Mouse (Mus musculus): ENCODE measurements around the gene Adamts13.

The Adamts13 gene

GRCm38 (mm10) chr2:26967262-26967661, 6.0 kb upstream of the Adamts13 start:
- DNase-seq (ENCODE audit: low read depth): peak; percentile 42

DNA sequence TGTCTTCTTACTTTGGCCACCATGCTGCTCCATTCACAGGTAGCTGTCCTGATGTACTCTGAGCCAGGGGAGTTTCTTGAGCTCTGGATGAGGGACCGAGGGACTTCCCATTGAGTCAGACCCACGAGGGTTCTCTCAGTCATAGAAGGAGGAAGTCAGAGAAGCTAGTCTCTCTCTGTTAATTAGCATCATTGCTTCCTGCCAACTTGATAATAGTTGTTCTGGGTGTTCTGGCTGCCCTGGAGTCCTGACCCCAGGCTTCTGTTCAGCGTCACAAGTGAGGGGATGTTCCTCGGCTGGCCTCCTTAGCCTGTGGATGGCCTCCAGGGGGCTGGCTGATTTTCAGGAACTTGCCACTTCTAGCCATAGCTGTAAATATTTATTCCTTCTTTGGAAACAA, 744 bp downstream of the Adamts13 start:
- peak; percentile 47 for DNase-seq (ENCODE audit: low read depth)

GRCm38 (mm10) chr2:26980361-26980760, 7.1 kb downstream of the Adamts13 start:
- DNase-seq (ENCODE audit: low read depth): no peak

DNA sequence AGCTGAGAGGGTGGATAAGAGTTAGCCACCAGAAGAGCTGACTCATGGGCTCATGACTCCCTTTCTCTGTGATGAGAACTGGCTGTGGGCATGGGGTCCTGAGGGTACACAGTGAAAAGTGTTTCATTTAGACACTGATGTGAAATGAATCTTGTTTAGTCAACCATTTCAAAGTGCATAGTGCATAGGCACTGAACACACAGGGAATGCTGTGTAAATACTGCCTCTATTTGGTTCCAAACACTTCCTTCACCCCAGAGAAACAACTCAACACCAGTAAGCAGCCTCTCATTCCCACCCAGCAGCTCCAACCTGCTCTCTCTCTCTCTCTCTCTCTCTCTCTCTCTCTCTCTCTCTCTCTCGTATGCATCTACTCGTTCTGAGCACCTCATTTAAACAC, 11.0 kb downstream of the Adamts13 start:
- no peak for DNase-seq (ENCODE audit: low read depth)

GRCm38 (mm10) chr2:26984640-26985039, 11.4 kb downstream of the Adamts13 start:
- no peak for DNase-seq (ENCODE audit: low read depth)

- no peak for DNase-seq (ENCODE audit: low read depth)
Observed at GRCm38 (mm10) chr2:26993936-26994335, 20.7 kb downstream of the Adamts13 start.

GRCm38 (mm10) chr2:26997498-26997897, 24.3 kb downstream of the Adamts13 start:
- DNase-seq (ENCODE audit: low read depth): peak; percentile 35

DNA sequence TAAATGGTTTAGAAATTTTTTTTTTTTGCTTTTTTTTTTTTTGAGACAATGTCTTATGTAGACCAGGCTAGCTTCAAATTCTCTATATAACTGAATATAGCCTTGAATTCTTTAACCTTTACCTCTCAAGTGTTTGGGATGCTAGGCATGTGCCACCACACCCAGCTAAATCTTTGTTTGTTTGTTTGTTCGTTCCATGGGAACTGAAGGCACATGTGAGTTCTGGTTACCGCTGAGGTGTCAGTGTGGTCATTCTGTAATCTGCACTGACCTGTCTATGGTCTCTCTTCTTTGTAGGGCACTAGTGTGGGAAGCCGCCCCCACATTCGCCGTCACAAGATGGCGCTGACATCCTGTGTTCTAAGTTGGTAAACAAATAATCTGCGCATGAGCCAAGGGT, 24.8 kb downstream of the Adamts13 start:
- no peak for DNase-seq (ENCODE audit: low read depth)

- no peak for DNase-seq (ENCODE audit: low read depth)
Observed at GRCm38 (mm10) chr2:27006255-27006654, 33.0 kb downstream of the Adamts13 start.

- no peak for DNase-seq (ENCODE audit: low read depth)
Observed at GRCm38 (mm10) chr2:27007701-27008100, 34.5 kb downstream of the Adamts13 start.

DNA sequence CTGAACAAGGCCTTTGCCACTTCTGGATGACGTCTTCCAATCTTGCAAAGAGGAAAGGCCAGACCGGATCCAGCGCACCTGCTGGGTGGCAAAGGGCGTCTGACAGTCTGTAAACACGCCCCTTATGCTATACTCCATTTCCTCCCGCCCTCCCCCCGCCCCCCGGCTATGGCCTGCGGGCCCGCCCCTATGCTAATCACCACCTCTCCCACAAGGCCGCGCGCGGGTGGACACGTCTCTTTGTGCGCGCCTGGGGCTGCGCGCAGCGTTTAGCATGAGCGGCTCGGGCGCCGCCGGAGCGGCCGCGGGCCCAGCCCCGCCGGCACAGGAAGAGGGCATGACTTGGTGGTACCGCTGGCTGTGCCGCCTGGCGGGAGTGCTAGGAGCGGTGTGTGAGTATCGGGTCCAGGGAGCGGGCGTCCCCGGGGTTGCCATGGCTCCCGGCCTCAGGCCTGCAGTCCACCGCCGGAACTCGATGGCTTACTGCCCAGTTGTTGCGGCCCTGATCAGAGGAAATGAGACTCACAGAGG, 36.6 kb downstream of the Adamts13 start, which contains the start of gene Cacfd1:
Gene Cacfd1 (plus strand): TSS at position 213 of the 531 bp plus-strand sequence.
- DNase-seq (ENCODE audit: low read depth): peak; percentile 97

- peak; percentile 81 for DNase-seq (ENCODE audit: low read depth)
Observed at GRCm38 (mm10) chr2:27017802-27018201, 44.6 kb downstream of the Adamts13 start.

DNA sequence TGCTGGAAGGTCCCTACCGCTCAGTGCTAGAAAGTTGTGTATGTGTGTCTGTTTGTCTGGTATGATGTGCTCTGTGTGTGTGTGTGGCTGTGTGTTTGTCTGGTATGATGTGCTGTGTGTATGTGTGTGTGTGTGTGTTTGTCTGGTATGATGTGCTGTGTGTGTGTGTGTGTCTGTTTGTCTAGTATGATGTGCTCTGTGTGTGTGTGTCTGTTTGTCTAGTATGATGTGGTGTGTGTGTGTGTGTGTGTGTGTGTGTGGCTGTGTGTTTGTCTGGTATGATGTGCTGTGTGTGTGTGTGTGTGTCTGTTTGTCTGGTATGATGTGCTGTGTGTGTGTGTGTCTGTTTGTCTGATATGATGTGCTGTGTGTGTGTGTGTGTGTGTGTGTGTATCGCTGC, 46.3 kb downstream of the Adamts13 start:
- no peak for DNase-seq (ENCODE audit: low read depth)

DNA sequence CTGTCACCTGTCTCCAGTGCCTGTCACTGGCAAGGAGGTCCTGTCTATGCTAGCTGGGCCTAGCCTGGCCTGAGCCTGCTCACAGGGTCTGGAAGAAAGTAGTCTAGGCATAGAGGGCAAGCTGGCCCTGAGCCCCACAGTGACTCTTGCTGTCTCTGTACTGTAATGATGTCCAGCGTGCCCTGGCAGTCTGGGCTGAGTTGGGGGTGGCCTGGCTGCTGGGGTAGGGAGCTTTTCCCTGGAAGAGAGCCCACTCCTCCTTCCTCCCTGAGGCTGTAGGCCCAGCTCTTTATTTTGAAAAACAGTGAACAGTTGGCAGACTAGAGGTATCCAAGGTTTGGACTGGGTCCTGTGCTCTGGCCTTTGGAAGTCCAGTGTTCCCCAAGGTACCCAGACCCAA, 47.9 kb downstream of the Adamts13 start:
- DNase-seq (ENCODE audit: low read depth): no peak

GRCm38 (mm10) chr2:27022612-27023011, 49.4 kb downstream of the Adamts13 start:
- DNase-seq (ENCODE audit: low read depth): no peak

DNA sequence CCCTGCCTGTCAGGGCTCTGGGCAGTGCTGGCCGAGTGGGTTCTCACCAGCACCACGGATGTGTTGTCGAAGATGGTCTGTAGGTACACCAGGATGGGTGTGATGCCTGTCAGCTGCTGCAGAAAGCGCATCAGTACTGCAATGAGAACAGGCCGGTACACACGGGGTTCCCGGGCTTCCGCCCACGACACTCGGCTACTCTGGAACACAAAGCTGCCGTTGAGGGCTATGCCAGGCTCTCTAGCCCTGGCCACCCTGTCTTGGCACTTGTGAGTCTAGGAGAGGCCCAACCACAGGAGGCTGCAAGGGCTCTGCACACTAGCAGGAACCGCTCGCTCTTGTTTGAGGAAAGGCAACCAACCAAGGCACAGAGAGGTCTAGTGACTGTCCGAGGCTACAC, 50.9 kb downstream of the Adamts13 start:
- DNase-seq (ENCODE audit: low read depth): no peak

DNA sequence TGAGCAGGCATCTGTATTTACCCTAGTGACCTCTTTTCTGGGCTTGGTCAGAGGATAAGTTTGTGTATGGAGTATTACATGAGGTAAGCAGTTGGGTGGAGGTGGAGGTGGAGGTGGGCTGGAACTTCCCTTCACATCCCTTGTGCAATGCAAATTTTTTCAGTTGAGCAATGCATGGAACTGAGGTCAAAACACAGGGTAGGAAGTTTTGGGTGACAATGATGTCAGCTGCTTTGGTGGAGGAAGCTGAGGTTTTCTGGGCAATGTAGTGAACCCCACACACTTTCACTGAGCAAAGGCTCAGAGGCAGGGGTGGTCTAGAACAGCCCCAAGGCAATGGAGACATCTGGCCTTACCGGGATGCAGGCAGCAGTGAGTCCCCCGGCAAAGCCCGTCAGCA, 52.3 kb downstream of the Adamts13 start:
- peak; percentile 51 for DNase-seq (ENCODE audit: low read depth)

DNA sequence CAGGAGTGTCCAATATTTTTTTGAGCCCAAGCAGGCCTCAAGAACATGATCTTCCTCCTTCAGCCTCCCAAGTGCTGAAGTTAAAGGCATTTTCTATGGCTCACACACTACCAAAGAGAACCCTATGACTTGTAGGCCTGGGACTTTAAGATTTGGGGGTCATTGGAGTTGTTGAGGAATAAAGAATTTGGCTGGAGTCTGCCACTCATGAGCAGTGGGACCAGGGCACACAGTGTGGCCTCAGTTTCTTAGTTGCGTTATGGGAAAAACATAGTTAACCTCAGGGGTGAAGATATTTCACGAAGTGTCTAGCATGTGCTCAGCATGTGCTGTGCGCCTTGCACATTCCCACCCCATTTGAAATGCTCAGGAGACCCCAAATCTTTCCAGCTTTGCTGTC, 53.1 kb downstream of the Adamts13 start:
- no peak for DNase-seq (ENCODE audit: low read depth)

- DNase-seq (ENCODE audit: low read depth): peak; percentile 58
Observed at GRCm38 (mm10) chr2:27026857-27027617, 53.8 kb downstream of the Adamts13 start.

GRCm38 (mm10) chr2:27027618-27028436, 54.6 kb downstream of the Adamts13 start, which contains the start of gene Slc2a6:
Gene Slc2a6, minus strand, starts transcription at chr2:27027998.
- DNase-seq (ENCODE audit: low read depth): peak; percentile 92

DNA sequence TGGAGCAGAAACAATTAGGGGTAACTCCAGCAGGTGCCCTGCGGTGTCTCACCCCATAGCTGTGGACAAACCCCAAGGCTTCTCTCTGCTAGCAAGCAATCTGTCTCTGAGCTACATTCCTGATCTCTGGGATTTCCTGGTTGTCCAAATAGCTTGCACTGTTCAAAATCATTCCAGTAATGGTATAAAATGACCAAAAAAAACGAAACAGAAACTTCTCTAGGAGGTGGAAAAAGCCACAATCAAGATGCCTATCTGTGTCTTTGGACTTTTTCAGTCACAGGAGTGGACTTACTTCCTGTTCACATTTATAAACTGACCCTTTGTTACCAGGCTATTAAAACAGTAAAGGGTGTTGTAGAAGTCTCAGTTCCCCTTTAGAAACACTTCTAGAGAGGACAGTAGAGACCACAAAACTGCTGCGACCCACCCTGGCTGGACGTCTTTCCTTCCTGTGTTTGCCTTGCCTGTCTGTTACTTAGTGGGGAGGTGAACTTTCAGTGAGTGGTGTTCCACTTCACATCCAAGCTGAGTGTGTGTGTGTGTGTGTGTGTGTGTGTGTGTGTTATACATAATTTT, 55.3 kb downstream of the Adamts13 start:
- peak; percentile 50 for DNase-seq (ENCODE audit: low read depth)

- DNase-seq (ENCODE audit: low read depth): no peak
Observed at GRCm38 (mm10) chr2:27032361-27032760, 59.1 kb downstream of the Adamts13 start.
